8 mouse cellular contexts compared by ENCODE assay signal in the genomic region with DNA sequence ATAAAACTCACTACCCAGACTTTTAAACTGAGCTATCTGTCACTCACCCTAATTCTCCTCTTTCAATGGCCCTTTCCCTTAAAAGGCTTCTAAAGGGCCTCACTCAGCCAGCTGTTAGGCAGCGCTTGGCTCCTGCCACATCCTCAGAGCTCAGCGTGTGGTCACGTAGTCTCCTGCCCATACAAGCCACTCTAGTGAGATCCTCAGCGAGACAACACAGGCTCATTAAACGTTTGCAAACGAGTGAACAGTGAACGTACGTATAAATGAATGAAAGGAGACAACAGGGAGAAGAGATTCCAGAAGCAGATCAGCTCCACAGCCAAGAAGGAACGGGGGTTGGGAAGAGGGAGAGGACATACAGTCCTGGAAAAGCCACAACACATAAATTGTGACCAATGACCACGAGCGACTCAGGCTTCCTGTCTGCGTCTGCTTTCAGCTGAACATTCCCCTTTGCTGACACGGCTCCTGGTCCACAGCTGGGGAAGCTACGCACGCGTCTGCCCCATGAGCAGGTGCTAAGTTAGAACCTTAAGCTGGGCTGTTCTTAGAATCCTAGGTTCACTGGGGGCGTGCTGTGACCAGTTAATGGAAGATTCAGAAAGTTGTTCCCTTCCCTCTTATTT. TPM values are rescaled to one million over a fixed set of nuclear protein-coding genes. Genes with fewer than 3 reads are reported as not detected.
DNase-seq lines count a peak whose midpoint lies in the region; ATAC-seq and TF ChIP-seq lines count a peak whose summit lies in the region.

No protein-coding gene starts in this region.

- 0 out of 2 replicates have a peak overlapping the region, but pooled peaks have one; percentile 10 for H3K27ac ChIP-seq in layer of hippocampus, adult 2 months
- peak overlapping the region; percentile 44 for H3K27ac ChIP-seq in embryonic fibroblast, embryonic 13.5 days (ENCODE audit: insufficient read depth, low read length)
- H3K27ac ChIP-seq in intestine, postnatal 0 days (ENCODE audit: low read depth, low read length), result no peak overlapping the region
- H3K27ac ChIP-seq in cerebellum, adult 2 months (ENCODE audit: insufficient read depth, low read length), result no peak overlapping the region

- no peak overlapping the region for H3K4me3 ChIP-seq in layer of hippocampus, adult 2 months
- no peak overlapping the region for H3K4me3 ChIP-seq in embryonic fibroblast, embryonic 13.5 days (ENCODE audit: insufficient read depth, low read length)
- H3K4me3 ChIP-seq in intestine, postnatal 0 days (ENCODE audit: low read depth, low read length), result no peak overlapping the region
- no peak overlapping the region for H3K4me3 ChIP-seq in cerebellum, adult 2 months (replicated peaks; ENCODE audit: insufficient read depth, low read depth, low read length)

- H3K36me3 ChIP-seq in intestine, postnatal 0 days (ENCODE audit: control insufficient read depth, insufficient read depth), result no peaks in the 10 kb centered on the region

- DNase-seq in layer of hippocampus, adult 2 months (ENCODE audit: low spot score in 2 of 2), result no peak
- DNase-seq in layer of hippocampus, postnatal 14 days (ENCODE audit: low spot score in 2 of 2), result no peak
- DNase-seq in retina, embryonic 14.5 days (ENCODE audit: low spot score), result peak; percentile 51
- DNase-seq in urinary bladder, adult 18-20 months (ENCODE audit: low spot score in 2 of 2), result no peak
- no peak for DNase-seq in cerebellum, adult 2 months
- no peak for DNase-seq in layer of hippocampus, adult 9-10 months (ENCODE audit: low spot score)

- no peak for TF ChIP-seq POLR2A in embryonic fibroblast, embryonic 13.5 days (IDR thresholded peaks at IDR 0.05; ENCODE audit: low read depth, low read length)
- TF ChIP-seq POLR2A in cerebellum, adult 2 months (IDR thresholded peaks at IDR 0.05; ENCODE audit: borderline replicate concordance, insufficient read depth, low read length), result no peak

- no peak overlapping the region for H3K9ac ChIP-seq in intestine, postnatal 0 days (ENCODE audit: low read depth, low read length)

- peaks cover 13% of the 10 kb centered on the region for H3K4me1 ChIP-seq in embryonic fibroblast, embryonic 13.5 days (ENCODE audit: control insufficient read depth, insufficient read depth, low read length)
- 0 out of 2 replicates have a peak, but pooled peaks cover 2% of the 10 kb centered on the region for H3K4me1 ChIP-seq in intestine, postnatal 0 days (replicated peaks; ENCODE audit: control insufficient read depth, insufficient read depth, low read length)
- H3K4me1 ChIP-seq in cerebellum, adult 2 months (ENCODE audit: control insufficient read depth, insufficient read depth, low read length), result no peaks in the 10 kb centered on the region

- H3K9me3 ChIP-seq in intestine, postnatal 0 days (ENCODE audit: control insufficient read depth), result no peaks in the 10 kb centered on the region

- H3K4me2 ChIP-seq in intestine, postnatal 0 days (replicated peaks; ENCODE audit: low read depth), result 0 out of 2 replicates have a peak overlapping the region, but pooled peaks have one; percentile 14

- no peak for TF ChIP-seq CTCF in layer of hippocampus, adult 2 months (conservative IDR thresholded peaks at IDR 0.05)
- TF ChIP-seq CTCF in embryonic fibroblast, embryonic 13.5 days (IDR thresholded peaks at IDR 0.05; ENCODE audit: borderline replicate concordance, insufficient read depth, low read length), result no peak
- no peak for TF ChIP-seq CTCF in intestine, postnatal 0 days (IDR thresholded peaks at IDR 0.05; ENCODE audit: low read depth)
- no peak for TF ChIP-seq CTCF in cerebellum, adult 2 months (IDR thresholded peaks at IDR 0.05; ENCODE audit: borderline replicate concordance, insufficient read depth, low read depth, low read length)

- no peaks in the 10 kb centered on the region for H3K27me3 ChIP-seq in intestine, postnatal 0 days (replicated peaks; ENCODE audit: control insufficient read depth, insufficient read depth, low read length)
- no peaks in the 10 kb centered on the region for H3K27me3 ChIP-seq in cerebellum, adult 2 months (ENCODE audit: control insufficient read depth, insufficient read depth, low read length)

- 39% methylated on average over 17 of the region's 17 CpGs for WGBS in intestine, postnatal 0 days
- WGBS in cerebellum, adult 2 months, result 66% methylated on average over 17 of the region's 17 CpGs

- ATAC-seq in intestine, postnatal 0 days, result no peak

RNA-seq across cellular contexts. Expression of gene Nav1, which starts 52.3 kb away (rescaled TPM):
- 10 to 100 TPM; 60.3 to 71.2 TPM for total RNA-seq in layer of hippocampus, adult 2 months (2021)
- 100 to 1,000 TPM; 161 to 168 TPM for total RNA-seq in layer of hippocampus, postnatal 14 days (2021)
- 22.5 and 22.6 TPM in 2 replicates for polyA plus RNA-seq in embryonic fibroblast, embryonic 13.5 days (2011; ENCODE audit: insufficient read length, low read depth, missing spikeins)
- 3.4 and 5.4 TPM in 2 replicates for polyA plus RNA-seq in intestine, postnatal 0 days (2015; fragmentation: Nextera tagmentation; extraction: Ambion mirVana)
- polyA plus RNA-seq in cerebellum, adult 2 months (2012; rRNA removed), result 24.7 and 26.8 TPM in 2 replicates

Comparison
In these comparisons a context has a peak if more than half of its experiments do, and no peak if none do; other contexts are left out.
1. H3K27ac ChIP-seq: peak in layer of hippocampus, adult 2 months (single experiment) and embryonic fibroblast, embryonic 13.5 days (single experiment); none in intestine, postnatal 0 days (single experiment) and cerebellum, adult 2 months (single experiment).